Mouse (Mus musculus) midbrain, embryonic 11.5 days (tissue): ENCODE measurements around the gene Olfr31. TPM values are rescaled to one million over a fixed set of nuclear protein-coding genes. Genes with fewer than 3 reads are reported as not detected.

Source experiments
- ATAC-seq: fragments of 200-750 bp; cut with Nextera tagmentation; 2 replicates; pipeline ENCODE4 v1.8.0; 2017; ENCODE audit warnings: moderate TSS enrichment, moderate library complexity; ENCODE audit not compliant: low FRiP score
- DNase-seq: peaks from one replicate; pipeline ENCODE4 v3.0.0; 2015; ENCODE audit warnings: low spot score; ENCODE audit errors: missing footprints
- H3K27ac ChIP-seq: fragments of 300-500 bp; sonication (generic); 2 replicates; pipeline ENCODE4 v1.5.1; 2014; ENCODE audit warnings: low read depth, low read length
- H3K27me3 ChIP-seq: fragments of 300-500 bp; sonication (generic); 2 replicates; pipeline ENCODE4 v1.6.1; 2014; ENCODE audit warnings: mild to moderate bottlenecking, low read length, moderate library complexity, mixed read lengths; ENCODE audit not compliant: control insufficient read depth, insufficient read depth
- H3K36me3 ChIP-seq: fragments of 300-500 bp; sonication (generic); 2 replicates; pipeline ENCODE4 v1.6.1; 2014; ENCODE audit warnings: mild to moderate bottlenecking, low read length, moderate library complexity, mixed read lengths; ENCODE audit not compliant: control insufficient read depth, insufficient read depth
- H3K4me1 ChIP-seq: fragments of 300-500 bp; sonication (generic); 2 replicates; pipeline ENCODE4 v1.6.1; 2014; ENCODE audit warnings: low read length; ENCODE audit not compliant: control insufficient read depth, insufficient read depth
- H3K4me2 ChIP-seq: fragments of 300-500 bp; sonication (generic); 2 replicates; pipeline ENCODE4 v1.6.1; 2014; ENCODE audit warnings: mild to moderate bottlenecking, moderate library complexity
- H3K4me3 ChIP-seq: fragments of 300-500 bp; sonication (generic); 2 replicates; pipeline ENCODE4 v1.5.1; 2014; ENCODE audit warnings: low read depth, low read length
- H3K9ac ChIP-seq: fragments of 300-500 bp; sonication (generic); 2 replicates; pipeline ENCODE4 v1.6.1; 2014; ENCODE audit warnings: low read length
- H3K9me3 ChIP-seq: fragments of 300-500 bp; sonication (generic); 2 replicates; pipeline ENCODE4 v1.6.1; 2016; ENCODE audit warnings: low read length; ENCODE audit not compliant: control insufficient read depth
- WGBS: fragments of 180-500 bp; shearing (Covaris S2); extraction: QIAGEN DNeasy Blood & Tissue Kit; methylation state at CpG from one replicate; pipeline ENCODE4 v1.1.7; 2014; 5-methylcytosine and 5-hydroxymethylcytosine counted together
- polyA plus RNA-seq: library from polyadenylated mRNA; unstranded; fragments of >200 nt; fragmentation: Nextera tagmentation; extraction: Ambion mirVana; gene quantifications from 2 replicates; pipeline ENCODE4 v1.2.1, GENCODE M21; 2014

Gene Olfr31
- polyA plus RNA-seq, 1 experiment from 2014 or later: not detected

DNA sequence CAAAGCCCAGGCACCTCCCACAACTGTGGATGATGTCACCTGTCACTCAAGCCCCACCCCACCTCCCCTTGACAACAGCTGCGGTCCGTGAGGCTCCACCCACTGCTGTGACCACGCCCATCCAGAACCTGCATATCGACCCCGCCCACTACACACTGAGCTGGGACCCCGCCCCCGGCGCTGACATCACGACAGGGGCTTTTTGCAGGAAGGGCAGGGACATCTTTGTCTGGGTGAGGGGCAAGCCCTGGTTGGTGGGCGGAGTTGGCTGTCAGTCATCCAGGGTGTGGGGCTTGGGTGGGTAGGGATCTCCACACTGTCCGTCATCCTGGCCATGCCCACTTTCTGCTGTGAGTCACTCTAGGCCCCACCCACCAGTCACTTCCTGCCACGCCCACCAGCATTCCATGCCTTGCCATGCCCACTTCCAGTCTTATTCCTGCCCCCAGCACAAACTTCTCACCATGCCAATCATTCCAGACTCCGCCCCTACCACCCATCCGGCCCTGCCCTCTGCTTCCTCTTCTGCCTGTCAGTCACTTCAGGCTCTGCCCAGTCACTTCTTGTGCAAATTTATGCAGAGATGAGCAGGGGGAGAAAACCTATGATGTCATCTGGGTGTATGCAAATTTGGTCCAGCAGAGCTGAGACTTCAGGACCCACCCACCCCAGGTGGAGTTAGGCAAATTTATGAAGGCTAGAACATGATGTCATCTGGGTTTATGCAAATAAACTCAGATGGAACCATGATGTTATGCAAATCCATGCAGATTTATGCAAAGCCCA lies 25.4 kb downstream of the Olfr31 start:
- Histone ChIP-seq H3K27me3 (no peaks in the 10 kb centered on the region), H3K9me3 (peaks cover 55% of the 10 kb centered on the region), H3K27ac (no peak overlapping the region), H3K4me2 (no peak overlapping the region), H3K36me3 (0 out of 2 replicates have a peak, but pooled peaks cover 2% of the 10 kb centered on the region), H3K9ac (no peak overlapping the region), H3K4me1 (no peaks in the 10 kb centered on the region; the same call in 1 of the 2 replicates), H3K4me3 (no peak overlapping the region)
- DNase-seq (peak; percentile 91), ATAC-seq (no peak)
- 96% methylated on average over 13 of the region's 14 CpGs for WGBS

DNA sequence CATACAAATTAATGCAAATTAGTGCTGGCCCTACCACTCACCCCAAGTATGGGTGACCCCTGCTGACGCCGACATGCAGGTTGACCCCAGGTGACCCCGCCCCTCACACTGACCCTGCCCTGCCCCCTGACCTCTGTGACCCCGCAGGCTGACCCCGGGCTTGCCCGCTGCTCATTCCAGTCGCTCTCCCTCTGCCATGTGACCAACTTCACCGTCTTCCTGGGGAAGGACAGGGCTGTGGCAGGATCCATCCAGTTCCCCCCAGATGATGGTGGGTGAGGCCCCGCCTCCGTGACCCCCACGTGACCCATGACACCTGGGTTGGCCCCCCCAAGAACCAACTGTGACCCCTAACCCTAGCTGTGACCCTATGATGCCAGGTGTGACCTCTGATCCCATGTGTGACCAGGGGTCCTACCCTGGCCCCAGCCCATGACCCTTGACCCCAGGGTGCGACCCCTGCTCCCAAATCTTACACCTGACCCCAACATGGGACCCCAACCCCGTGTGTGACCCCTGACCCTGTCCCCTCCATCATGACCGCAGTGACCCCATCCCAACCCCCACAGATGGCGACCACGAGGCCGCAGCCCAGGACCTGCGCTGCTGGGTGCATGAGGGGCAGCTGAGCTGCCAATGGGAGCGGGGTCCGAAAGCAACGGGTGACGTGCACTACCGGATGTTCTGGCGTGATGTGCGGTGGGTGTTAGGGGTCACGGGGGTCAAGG lies 26.2 kb downstream of the Olfr31 start:
- no peak for ATAC-seq
- no peak for DNase-seq
- Histone ChIP-seq H3K4me1 (no peaks in the 10 kb centered on the region; the same call in 1 of the 2 replicates), H3K27me3 (no peaks in the 10 kb centered on the region), H3K4me2 (no peak overlapping the region), H3K9ac (no peak overlapping the region), H3K4me3 (no peak overlapping the region), H3K36me3 (0 out of 2 replicates have a peak, but pooled peaks cover 2% of the 10 kb centered on the region), H3K27ac (no peak overlapping the region), H3K9me3 (peaks cover 60% of the 10 kb centered on the region)
- WGBS: 97% methylated on average over 26 of the region's 26 CpGs

DNA sequence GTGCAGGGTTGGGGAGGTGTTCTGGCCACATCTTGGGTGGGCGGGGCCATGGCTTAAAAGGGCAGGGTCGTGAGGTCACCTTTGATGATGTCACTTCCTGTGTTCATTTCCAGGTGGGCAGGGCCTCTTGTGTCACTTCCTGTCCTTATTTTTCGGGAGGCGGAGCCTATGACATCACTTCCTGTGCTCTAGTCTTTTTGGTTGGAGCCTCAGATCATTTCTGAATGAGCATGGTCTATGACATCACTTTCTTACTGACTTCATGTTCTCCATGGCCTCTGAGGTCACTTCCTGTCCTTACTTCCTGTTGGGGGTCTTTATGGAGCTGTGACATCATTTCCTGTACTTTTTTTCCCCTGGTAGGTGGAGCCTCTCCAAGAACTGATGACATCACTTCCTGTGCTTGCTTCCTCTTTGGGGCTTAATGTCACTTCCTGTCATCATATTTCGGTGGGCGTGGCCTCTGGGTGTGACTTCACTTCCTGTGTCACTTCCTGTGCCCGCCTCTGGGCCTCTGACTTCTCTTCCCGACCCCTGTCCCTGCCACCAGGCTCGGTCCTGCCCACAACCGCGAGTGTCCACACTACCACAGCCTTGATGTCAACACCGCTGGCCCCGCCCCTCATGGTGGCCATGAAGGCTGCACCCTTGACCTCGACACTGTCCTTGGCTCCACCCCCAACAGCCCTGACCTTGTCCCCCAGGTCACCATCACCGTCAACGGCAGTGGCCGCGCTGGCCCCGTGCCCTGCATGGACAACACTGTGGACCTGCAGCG lies 27.0 kb downstream of the Olfr31 start:
- Histone ChIP-seq H3K4me1 (no peaks in the 10 kb centered on the region; the same call in 1 of the 2 replicates), H3K27ac (no peak overlapping the region), H3K9ac (no peak overlapping the region), H3K4me2 (no peak overlapping the region), H3K36me3 (0 out of 2 replicates have a peak, but pooled peaks cover 2% of the 10 kb centered on the region), H3K9me3 (peaks cover 65% of the 10 kb centered on the region), H3K4me3 (no peak overlapping the region), H3K27me3 (no peaks in the 10 kb centered on the region)
- DNase-seq (peak; percentile 85), ATAC-seq (no peak)
- 96% methylated on average over 20 of the region's 20 CpGs for WGBS

DNA sequence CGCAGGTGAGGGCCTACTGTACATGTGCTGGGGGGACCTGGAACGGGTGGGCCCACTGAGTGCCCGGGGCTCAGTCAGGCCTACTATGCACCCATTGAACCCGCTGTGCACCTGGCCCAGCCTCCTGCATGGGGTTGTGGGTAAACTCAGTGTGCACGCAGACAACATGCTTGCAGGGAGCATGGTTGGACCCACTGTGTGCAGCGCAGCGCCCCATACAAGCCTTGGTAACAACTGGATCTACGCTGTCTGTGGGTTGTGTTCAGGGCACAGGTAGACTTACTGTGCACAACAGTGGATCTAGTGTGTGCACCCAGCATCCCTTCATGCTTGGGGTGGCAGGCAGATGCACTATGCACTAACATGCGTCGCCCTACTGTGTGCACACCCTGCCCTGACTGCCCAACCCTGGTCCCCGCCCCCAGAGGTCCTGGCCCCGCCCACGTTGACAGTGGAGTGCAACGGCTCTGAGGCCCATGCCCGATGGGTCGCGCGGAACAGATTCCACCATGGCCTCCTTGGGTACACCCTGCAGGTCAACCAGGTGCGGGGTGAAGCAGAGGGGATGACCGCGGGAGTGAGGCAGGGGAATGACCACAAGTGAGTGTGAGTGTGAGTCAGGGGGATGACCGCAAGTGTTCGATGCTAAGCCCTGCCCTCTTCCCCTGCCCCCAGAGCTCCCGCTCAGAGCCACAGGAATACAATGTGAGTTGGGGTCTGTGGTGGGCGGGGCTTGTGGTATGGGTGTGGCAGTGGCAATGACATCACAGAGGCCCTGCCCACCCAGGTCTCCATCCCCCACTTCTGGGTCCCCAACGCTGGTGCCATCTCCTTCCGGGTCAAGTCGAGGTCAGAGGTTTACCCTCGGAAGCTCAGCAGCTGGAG lies 27.9 kb downstream of the Olfr31 start:
- ATAC-seq: no peak
- H3K27me3 ChIP-seq: no peaks in the 10 kb centered on the region
- no peak overlapping the region for H3K9ac ChIP-seq
- H3K36me3 ChIP-seq: 0 out of 2 replicates have a peak, but pooled peaks cover 2% of the 10 kb centered on the region
- no peak for DNase-seq
- H3K27ac ChIP-seq: no peak overlapping the region
- 94% methylated on average over 29 of the region's 29 CpGs for WGBS
- H3K4me2 ChIP-seq: no peak overlapping the region
- H3K4me1 ChIP-seq: no peaks in the 10 kb centered on the region; the same call in 1 of the 2 replicates
- H3K4me3 ChIP-seq: no peak overlapping the region
- peaks cover 69% of the 10 kb centered on the region for H3K9me3 ChIP-seq

DNA sequence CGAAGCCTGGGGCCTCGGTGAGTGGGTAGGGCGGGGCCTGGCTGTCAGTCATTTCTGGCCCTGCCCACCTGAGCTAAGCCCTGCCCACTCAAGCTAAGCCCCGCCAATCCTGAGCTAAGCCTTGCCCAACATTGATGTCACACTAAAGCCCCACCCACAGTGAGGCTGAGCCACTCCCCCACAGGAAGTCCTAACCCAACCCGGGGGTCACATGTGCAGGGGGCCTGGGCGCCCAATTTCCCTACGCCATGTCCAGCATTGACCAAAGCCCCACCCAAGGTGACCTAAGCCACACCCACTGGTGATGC lies 28.5 kb downstream of the Olfr31 start:
- Histone ChIP-seq H3K4me1 (no peaks in the 10 kb centered on the region; the same call in 1 of the 2 replicates), H3K4me3 (no peak overlapping the region), H3K27ac (no peak overlapping the region), H3K36me3 (0 out of 2 replicates have a peak, but pooled peaks cover 2% of the 10 kb centered on the region), H3K4me2 (no peak overlapping the region), H3K27me3 (no peaks in the 10 kb centered on the region), H3K9ac (no peak overlapping the region), H3K9me3 (peaks cover 69% of the 10 kb centered on the region)
- ATAC-seq (no peak), DNase-seq (no peak)
- WGBS: over 99% methylated on average over 7 of the region's 7 CpGs

DNA sequence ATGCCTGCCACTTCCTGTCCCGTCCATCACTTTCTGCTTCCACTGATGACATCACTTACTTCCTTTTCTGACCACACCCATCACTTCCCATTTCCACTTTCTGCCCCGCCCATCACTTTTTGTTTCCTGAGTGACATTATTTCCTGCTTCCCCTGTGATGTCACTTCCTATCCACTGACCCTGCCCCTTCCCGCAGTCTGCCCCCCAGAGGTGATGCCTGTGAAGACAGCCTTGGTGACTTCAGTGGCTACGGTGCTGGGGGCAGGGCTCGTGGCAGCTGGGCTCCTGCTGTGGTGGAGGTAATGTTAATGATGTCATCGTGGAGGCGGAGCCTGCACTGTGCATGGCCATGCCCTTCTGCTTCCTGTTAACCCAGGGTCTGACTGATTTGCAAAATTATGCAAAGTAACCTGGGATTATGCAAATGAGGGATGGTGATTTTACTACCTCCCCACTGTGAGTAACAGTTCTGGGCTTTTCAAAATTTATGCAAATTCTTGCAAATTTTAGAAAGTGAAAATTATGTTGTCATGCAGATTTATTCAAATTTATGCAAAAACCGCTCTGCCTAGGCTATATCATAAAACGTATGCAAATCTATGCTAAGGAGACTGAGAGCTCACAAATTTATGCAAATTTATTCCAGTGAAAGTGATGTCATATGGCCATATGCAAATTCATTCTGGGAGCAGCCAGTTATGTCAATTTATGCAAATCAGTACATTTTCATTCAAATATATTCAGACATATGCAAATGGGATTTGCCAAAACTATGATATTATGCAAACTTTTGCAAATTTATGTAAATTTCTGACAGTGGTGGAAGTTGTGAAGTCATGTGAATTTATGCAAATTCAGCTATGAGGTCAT lies 29.3 kb downstream of the Olfr31 start:
- peak; percentile 10; the same call in 1 of the 2 replicates for ATAC-seq
- Histone ChIP-seq H3K4me1 (no peaks in the 10 kb centered on the region), H3K27ac (no peak overlapping the region), H3K9me3 (peaks cover 68% of the 10 kb centered on the region), H3K9ac (no peak overlapping the region), H3K27me3 (no peaks in the 10 kb centered on the region), H3K4me3 (no peak overlapping the region), H3K36me3 (0 out of 2 replicates have a peak, but pooled peaks cover 2% of the 10 kb centered on the region), H3K4me2 (no peak overlapping the region)
- peak; percentile 87 for DNase-seq
- WGBS: 91% methylated on average over 9 of the region's 9 CpGs

DNA sequence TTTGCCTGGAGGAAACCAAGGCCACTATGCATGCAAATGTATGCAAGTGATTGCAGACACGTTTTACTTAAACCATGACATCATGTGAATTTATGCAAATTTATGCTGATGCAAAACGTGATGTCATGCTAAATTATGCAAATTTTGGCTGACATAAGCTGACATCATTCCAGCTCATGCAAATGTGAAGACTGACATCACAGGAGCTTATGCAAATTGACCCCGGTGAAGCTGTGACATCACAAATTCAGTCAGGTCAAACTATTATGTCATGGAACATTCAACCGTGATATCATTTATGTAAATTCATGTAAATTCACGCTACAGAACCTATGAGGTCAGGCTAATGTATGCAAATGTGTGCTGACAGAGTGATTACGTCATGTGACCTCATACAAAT lies 30.0 kb downstream of the Olfr31 start:
- 80% methylated on average over 6 of the region's 6 CpGs for WGBS
- 0 out of 2 replicates have a peak, but pooled peaks cover 2% of the 10 kb centered on the region for H3K36me3 ChIP-seq
- no peak overlapping the region for H3K4me3 ChIP-seq
- H3K9ac ChIP-seq: no peak overlapping the region
- no peaks in the 10 kb centered on the region for H3K4me1 ChIP-seq
- H3K27ac ChIP-seq: no peak overlapping the region
- ATAC-seq (no peak), DNase-seq (peak; percentile 94)
- no peaks in the 10 kb centered on the region for H3K27me3 ChIP-seq
- no peak overlapping the region for H3K4me2 ChIP-seq
- H3K9me3 ChIP-seq: peaks cover 61% of the 10 kb centered on the region; the same call in 1 of the 2 replicates
